Mouse (Mus musculus): Measurements from ENCODE around the gene Gm38393. TPM values are rescaled to one million over a fixed set of nuclear protein-coding genes. Genes with fewer than 3 reads are reported as not detected.

Gene Gm38393
- polyA plus RNA-seq (2012; ENCODE audit: low replicate concordance) = 1.1 TPM in 1 of 2 replicates, not detected in the other

DNA sequence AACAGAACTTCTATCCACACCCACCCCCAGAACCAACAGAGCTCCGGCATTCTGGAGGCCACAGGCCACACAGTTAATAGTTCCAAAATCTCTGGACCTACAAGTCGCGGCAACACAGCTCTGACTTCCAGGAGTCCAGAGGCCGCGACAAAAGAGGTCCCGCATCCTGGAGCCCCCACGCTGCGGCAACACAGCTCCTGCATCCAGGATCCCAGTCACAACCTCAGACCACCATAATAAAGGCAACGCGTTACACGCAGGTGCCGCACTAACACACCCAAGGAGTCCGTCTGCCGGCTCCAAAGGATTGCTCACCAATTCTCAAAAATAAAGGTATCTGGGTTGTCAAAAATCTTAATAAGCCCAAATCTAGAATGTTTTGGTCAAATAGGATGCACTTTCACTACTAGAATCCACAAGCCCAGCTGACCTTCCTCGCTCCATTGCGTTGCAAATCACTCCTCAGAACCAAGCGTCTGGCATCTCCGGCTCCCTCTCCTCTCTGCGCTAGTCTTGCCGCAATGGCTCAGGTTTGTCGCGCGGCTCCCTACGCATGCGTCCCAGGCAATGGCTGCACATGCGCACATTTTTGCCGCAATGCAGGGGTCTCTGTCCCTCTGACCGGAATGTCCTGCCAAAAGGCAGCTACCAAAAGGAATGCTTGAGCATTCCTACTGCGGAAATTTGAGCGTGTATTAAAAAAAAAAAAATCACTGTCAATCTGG lies at the start of gene Gm38393, which contains the start of gene Snurf:
TSS of gene Gm38393 (minus strand) at position 459 of the 725 bp plus-strand sequence.
TSS of gene Snurf (minus strand) at position 444 of the 725 bp plus-strand sequence.

Other genes starting within 250 kb of the Gm38393 start
- gene Snurf, start within 50 bp of the Gm38393 start, polyA plus RNA-seq (2012; ENCODE audit: low replicate concordance) = not detected in 2 replicates
- gene Snrpn, start 135.2 kb upstream of the Gm38393 start, polyA plus RNA-seq (2012; ENCODE audit: low replicate concordance) = 1.7 and 1.8 TPM in 2 replicates

Data from hematopoietic multipotent progenitor cell, adult 10-12 weeks (in vitro differentiated cells).